Mouse (Mus musculus) hematopoietic stem cell, adult 5-6 weeks (primary cell): ENCODE data around the gene Gm7534. TPM values are rescaled to one million over a fixed set of nuclear protein-coding genes. Genes with fewer than 3 reads are reported as not detected.
A peak's percentile ranks its signal among the peaks of the same experiment; 100 is the strongest.

Experiments used
- ATAC-seq, 2 experiments: fragments of 125-278 bp in 1 of 2; replicated peaks in 1 of 2; 2 replicates each; pipeline ENCODE4 v1.8.0; 2016 to 2017; ENCODE audit warnings: inconsistent platforms in 2 of 2, mild to moderate bottlenecking in 2 of 2, moderate number of reproducible peaks in 2 of 2, low read depth in 1 of 2, moderate TSS enrichment in 1 of 2; ENCODE audit not compliant: low FRiP score in 2 of 2, poor library complexity in 2 of 2, severe bottlenecking in 2 of 2, insufficient read depth in 1 of 2, low TSS enrichment in 1 of 2
- total RNA-seq: library from RNA; stranded (forward); fragments of 172-1452, 232-1000 nt; gene quantifications from 2 replicates; pipeline ENCODE4 v1.2.3, GENCODE M21; 2017

Gene Gm7534
- not detected in 2 replicates for total RNA-seq

DNA sequence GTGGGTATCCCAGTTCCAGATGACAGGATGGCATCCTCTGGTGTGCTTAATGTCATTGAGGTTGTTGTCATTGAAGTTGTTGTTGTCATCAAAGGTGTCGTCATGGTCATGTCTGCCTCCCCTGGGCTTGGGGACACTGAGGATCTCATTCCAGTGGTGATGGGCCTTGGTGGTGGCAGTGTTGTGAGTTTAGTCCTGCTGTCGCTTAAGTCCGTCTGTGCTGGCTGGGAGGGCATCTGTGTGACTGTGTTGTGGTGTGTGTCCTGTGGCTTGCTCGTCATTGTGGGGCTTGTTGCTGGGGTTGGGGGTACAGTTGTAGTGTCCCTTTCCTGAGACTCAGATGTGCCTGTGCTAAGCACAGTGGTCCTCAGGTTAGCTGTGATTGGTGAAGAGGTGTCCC, at the start of gene Gm7534:
Gene Gm7534, minus strand, starts transcription at position 101 of the 400 bp plus-strand sequence.
- no peak for ATAC-seq

DNA sequence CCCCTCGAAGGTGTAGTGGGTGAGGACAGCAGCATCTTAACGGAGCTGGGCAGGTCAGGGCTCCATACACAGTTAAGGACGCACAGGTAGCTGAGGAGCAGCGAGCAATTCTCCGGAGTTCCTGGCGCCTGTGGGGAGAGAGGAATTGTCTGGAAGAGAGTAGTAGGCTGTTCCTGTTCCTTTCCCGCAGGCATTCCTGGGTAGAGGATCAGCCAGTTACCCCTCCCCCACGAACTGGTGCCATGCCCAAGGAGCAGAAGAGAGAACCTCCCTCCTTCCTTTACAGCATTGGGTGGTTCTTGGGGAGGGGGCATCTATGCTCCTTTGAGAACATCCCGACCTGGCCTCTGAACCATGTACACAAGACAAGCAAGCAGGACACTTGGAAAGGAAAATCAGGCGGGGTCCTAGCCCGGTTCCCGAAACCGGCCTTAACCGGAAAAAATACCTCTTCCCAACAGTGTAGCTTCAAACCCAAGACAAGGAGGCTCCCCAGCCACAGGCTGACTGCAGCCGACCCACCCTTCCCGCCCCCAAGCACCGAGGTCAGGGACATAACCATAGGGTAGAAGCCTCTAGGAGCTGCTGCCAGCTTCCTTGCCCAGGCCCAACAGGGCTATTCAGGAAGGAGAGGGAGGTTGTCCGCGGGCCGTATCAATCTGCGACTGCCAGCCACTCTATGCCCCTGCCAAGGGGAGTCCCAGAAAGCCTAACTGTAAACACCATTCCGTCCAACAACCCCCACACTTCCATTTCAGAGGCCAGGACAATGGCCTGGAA, 49.5 kb upstream of the Gm7534 start:
- ATAC-seq: no peak

- ATAC-seq: 0 out of 4 replicates have a peak, but pooled peaks of 1 of the 2 experiments have one; percentile 3
Measured at GRCm38 (mm10) chr4:134251241-134252130, 48.7 kb upstream of the Gm7534 start.

DNA sequence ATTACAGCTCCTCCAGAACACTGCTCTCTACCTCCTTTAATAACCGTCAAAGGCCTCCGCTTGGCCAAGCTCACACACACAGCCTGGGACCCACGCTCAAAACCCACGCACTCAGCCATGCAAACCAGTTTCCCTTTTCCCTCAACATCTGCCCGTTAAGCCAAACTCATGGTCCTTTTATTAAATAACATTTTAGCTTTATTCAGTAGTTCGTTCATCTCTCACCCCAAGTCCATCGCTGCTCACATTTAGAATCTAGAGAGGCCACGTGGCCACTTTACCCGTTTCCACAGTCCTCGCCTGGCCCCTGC, 48.1 kb upstream of the Gm7534 start:
- ATAC-seq: no peak

DNA sequence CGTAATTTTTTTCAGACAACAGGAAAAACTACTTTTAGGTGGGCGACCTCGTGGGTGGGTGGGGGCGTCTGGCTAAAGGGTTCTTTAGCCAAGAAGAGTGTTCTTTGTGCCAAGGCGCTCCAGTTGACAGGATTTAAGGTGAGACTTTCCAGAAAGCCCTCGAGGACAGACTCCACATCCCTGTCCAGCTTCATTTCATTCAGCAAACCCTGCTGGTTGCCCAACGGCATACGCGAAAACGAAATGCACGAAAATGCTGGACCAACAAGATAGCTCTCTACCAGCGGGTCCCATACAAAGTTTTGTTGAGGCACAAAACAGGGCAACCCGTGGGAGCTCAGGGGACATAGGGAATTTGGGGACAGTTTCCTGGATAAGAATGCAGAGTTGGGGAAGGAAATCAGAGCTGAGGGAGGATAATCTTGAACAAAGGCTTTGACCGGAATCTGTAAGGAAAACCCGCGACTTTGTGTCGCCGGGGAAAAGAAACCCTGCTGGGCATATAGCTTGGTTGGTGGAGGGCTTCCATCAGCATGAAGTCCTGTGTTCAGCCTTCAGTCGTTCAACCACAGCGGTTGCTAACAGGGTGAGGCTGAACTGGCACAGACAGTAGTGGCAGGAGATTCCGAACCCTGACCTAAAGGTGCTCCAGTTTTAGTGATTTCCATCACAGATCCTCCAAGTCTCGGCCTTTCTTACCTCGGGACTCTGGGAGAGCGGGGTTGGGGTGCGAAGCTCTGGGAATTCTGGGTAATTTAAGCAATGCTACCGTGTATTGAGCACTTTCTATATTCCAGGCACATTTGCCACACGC, 47.5 kb upstream of the Gm7534 start:
- ATAC-seq: no peak

- peak; percentile 15 to 24; a peak in 1 of 4 replicates for ATAC-seq
Measured at GRCm38 (mm10) chr4:134249651-134250050, 46.8 kb upstream of the Gm7534 start.

- ATAC-seq: no peak
Measured at GRCm38 (mm10) chr4:134246719-134247258, 44.0 kb upstream of the Gm7534 start, which contains the start of gene Gm30191. TSS of gene Gm30191 (plus strand) at chr4:134246935.

GRCm38 (mm10) chr4:134246256-134246655, 43.5 kb upstream of the Gm7534 start:
- no peak for ATAC-seq

DNA sequence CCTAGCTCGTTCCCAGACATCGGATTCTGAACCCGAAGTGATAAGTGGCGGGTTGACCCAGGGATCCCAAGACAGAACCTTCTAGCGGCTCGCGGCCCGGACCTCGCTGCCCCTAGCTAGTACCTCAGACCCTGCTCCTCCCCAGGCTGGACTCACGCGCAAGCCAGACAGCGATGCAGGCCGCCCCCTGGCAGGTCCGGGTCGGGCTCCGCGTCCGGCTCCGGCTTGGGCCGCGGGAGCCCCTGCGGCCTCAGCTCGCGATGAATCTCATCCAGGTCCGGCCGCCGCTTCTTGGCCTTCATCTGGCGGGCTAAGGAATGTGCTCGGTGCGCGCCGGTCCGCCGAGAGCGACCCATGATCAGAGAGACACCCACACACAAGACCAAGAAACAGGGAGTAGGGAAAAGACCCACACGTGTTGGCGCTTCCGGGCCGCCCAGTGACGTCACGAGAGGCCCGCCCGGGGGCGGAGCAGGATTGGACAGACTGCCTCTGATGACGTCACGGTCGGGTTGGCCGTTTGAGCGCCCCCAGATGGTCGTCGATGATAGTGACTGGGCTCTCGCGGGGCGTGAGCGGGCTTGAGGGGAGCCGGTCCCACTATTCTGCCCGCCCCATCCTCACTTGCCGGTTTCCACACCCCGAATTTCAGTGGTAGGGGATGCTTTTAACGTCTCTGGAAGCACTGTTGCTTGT, 42.5 kb upstream of the Gm7534 start, which contains the start of gene Zfp593:
Gene Zfp593, minus strand, starts transcription at position 445 of the 696 bp plus-strand sequence.
- ATAC-seq: peak; percentile 75 to 78

- no peak for ATAC-seq
Measured at GRCm38 (mm10) chr4:134243516-134244250, 40.9 kb upstream of the Gm7534 start, which contains the start of gene E130218I03Rik. TSS of gene E130218I03Rik (plus strand) at chr4:134243662.

- ATAC-seq: no peak
Measured at GRCm38 (mm10) chr4:134238686-134239085, 35.9 kb upstream of the Gm7534 start.

GRCm38 (mm10) chr4:134238279-134238651, 35.5 kb upstream of the Gm7534 start, which contains the start of gene Cnksr1:
TSS of gene Cnksr1 (minus strand) at chr4:134238399.
- peak in 1 of 2 experiments; percentile 10; a peak in 1 of 4 replicates for ATAC-seq

DNA sequence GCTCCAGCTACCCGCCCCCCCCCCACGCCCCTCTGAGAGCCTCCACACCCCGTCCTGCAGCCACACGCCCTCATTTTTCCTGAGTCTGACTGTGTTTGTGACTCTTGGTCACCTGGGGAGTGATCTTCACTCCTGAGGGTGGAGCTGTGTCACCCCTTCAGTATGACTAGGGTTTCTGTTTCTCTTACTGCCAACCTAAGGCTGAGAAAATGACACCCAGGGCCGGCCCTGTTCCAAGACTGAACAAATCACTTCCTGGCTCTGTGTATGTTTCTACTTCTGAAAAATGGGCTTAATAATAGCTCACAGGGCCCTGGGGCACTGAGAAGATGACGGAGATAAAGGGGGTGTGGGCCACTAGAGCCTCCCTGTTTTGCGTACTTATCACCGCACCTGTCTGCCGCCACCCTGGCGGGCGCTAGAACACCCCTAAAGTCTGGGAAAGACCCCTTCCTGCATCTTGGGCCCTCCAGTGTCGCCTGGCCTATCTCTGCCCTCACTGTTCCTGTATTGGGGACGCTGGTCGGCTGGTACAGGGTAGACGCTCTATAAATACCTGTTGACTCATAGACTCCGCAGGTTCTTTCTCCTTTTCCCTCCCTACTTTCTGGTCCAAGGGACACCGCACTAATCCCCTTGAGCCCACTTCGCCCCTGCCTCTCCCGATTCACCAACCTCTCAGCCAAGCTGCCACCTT, 34.9 kb upstream of the Gm7534 start:
- no peak for ATAC-seq

- no peak for ATAC-seq
Measured at GRCm38 (mm10) chr4:134234876-134235275, 32.1 kb upstream of the Gm7534 start.

- ATAC-seq: no peak
Measured at GRCm38 (mm10) chr4:134230431-134230830, 27.6 kb upstream of the Gm7534 start.
